Mouse (Mus musculus) erythroblast, embryonic 14.5 days (primary cell): ENCODE data around the gene Gzmg.
"Not testable (repeated sequence)": the region's sequence is repeated elsewhere in the genome, so short reads cannot be mapped to it uniquely, and the experiment has no call there.

Source experiments
- GATA1 ChIP-seq: IDR thresholded peaks from 2 replicates; pipeline ENCODE4 v1.6.1; 2012; ENCODE audit warnings: low read length, inconsistent platforms, mixed read lengths
- TAL1 ChIP-seq: IDR thresholded peaks from 3 replicates; pipeline ENCODE4 v1.6.1; 2012; ENCODE audit warnings: low read length, inconsistent platforms, mixed read lengths

DNA sequence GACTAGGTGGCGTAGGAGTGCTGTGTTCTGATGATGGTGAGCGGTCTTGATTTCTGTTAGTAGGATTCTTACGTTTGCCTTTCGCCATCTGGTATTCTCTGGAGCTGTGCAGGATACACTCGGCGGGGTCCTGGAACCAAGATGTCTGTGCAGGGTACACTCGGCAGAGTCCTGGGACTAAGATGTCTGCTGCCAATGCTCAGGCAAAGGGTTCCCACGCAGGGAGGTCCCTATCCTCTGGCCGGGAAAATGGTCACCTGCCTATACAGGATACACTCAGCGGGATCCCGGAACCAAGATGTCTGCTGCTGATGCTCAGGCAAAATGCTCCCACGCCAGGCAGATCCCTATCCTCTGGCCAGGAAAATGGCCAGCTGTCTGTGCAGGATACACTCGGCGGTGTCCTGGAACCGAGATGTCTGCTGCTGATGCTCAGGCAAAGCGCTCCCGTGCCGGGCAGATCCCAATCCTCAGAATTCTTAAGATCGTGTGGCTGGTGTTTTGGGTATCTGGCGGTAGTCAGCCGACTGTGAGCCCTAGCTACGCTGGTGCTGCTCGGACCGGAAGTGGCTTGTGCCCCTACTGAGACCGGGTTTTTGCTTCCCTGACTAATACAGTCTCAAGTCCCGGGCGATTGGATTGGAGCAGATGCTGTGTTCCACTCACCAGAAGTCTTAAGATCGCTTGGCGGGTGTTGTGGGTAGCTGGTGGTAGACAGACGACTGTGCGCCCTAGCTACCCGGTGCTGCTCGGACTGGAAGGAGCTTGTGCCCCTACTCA, 43.7 kb downstream of the Gzmg start:
- TF ChIP-seq GATA1, TAL1: not testable (repeated sequence)
